ENCODE assay signal across 8 mouse cellular contexts in genomic region chr17:68158172-68158651, GRCm38 (mm10).
DNase-seq lines count a peak whose midpoint lies in the region; ATAC-seq and TF ChIP-seq lines count a peak whose summit lies in the region.

No protein-coding gene starts in this region.

- no peak overlapping the region for H3K27ac ChIP-seq in kidney, adult 2 months (ENCODE audit: insufficient read depth, low read depth, low read length)
- peak overlapping the region; percentile 62 for H3K27ac ChIP-seq in forebrain, embryonic 15.5 days (replicated peaks)
- peak overlapping the region; percentile 74 for H3K27ac ChIP-seq in intestine, embryonic 15.5 days
- H3K27ac ChIP-seq in liver, embryonic 11.5 days (ENCODE audit: low read depth, low read length) = no peak overlapping the region

- no peak overlapping the region for H3K4me3 ChIP-seq in kidney, adult 2 months (ENCODE audit: insufficient read depth, low read depth, low read length)
- H3K4me3 ChIP-seq in forebrain, embryonic 15.5 days = no peak overlapping the region
- H3K4me3 ChIP-seq in intestine, embryonic 15.5 days (replicated peaks) = no peak overlapping the region
- no peak overlapping the region for H3K4me3 ChIP-seq in liver, embryonic 11.5 days (ENCODE audit: low read depth, low read length)

- TF ChIP-seq POLR2A in kidney, adult 2 months (IDR thresholded peaks at IDR 0.05; ENCODE audit: low read depth, low read length) = no peak

- peak; percentile 34 to 55 for DNase-seq in kidney, postnatal 4 days
- DNase-seq in kidney, adult 2 months = no peak
- peak; percentile 43 for DNase-seq in skeletal muscle tissue, adult 2 months (ENCODE audit: low read depth, low spot score)
- no peak for DNase-seq in liver, embryonic 11.5 days (ENCODE audit: low spot score)
- no peak for DNase-seq in left cerebral cortex, postnatal 36 days (ENCODE audit: low spot score in 2 of 2)
- no peak for DNase-seq in thymus, postnatal 36 days

- H3K4me2 ChIP-seq in forebrain, embryonic 15.5 days (replicated peaks) = no peak overlapping the region; the same call in 1 of the 2 replicates
- H3K4me2 ChIP-seq in intestine, embryonic 15.5 days (replicated peaks) = no peak overlapping the region
- H3K4me2 ChIP-seq in liver, embryonic 11.5 days = no peak overlapping the region

- H3K4me1 ChIP-seq in kidney, adult 2 months (ENCODE audit: control insufficient read depth, insufficient read depth, low read length) = no peaks in the 10 kb centered on the region
- H3K4me1 ChIP-seq in forebrain, embryonic 15.5 days = peaks cover 12% of the 10 kb centered on the region
- peaks cover 7% of the 10 kb centered on the region; the same call in 1 of the 2 replicates for H3K4me1 ChIP-seq in intestine, embryonic 15.5 days (replicated peaks)
- no peaks in the 10 kb centered on the region for H3K4me1 ChIP-seq in liver, embryonic 11.5 days (replicated peaks; ENCODE audit: control insufficient read depth, insufficient read depth, low read length)

- no peak for TF ChIP-seq CTCF in kidney, adult 2 months (conservative IDR thresholded peaks at IDR 0.05; ENCODE audit: insufficient read depth, insufficient read length, low read depth, low read length)

- ATAC-seq in forebrain, embryonic 15.5 days (replicated peaks) = peak; percentile 90
- peak; percentile 84 for ATAC-seq in intestine, embryonic 15.5 days
- ATAC-seq in liver, embryonic 11.5 days (replicated peaks; ENCODE audit: low FRiP score) = no peak

- no peaks in the 10 kb centered on the region for H3K36me3 ChIP-seq in kidney, adult 2 months (ENCODE audit: control insufficient read depth, insufficient read depth, low read length)
- no peaks in the 10 kb centered on the region for H3K36me3 ChIP-seq in forebrain, embryonic 15.5 days
- H3K36me3 ChIP-seq in intestine, embryonic 15.5 days = no peaks in the 10 kb centered on the region
- no peaks in the 10 kb centered on the region for H3K36me3 ChIP-seq in liver, embryonic 11.5 days (ENCODE audit: control insufficient read depth, insufficient read depth, low read length)

- intact Hi-C loops in left cerebral cortex, postnatal 36 days (cut with DNase I) = no loop called here

- no peak overlapping the region; the same call in 1 of the 2 replicates for H3K9ac ChIP-seq in forebrain, embryonic 15.5 days (replicated peaks)
- H3K9ac ChIP-seq in intestine, embryonic 15.5 days = no peak overlapping the region
- H3K9ac ChIP-seq in liver, embryonic 11.5 days (ENCODE audit: low read depth, low read length) = no peak overlapping the region

- WGBS in kidney, adult 2 months = 42% methylated on average over 13 of the region's 13 CpGs
- 9% methylated on average over 13 of the region's 13 CpGs for WGBS in forebrain, embryonic 15.5 days
- 47% methylated on average over 13 of the region's 13 CpGs for WGBS in intestine, embryonic 15.5 days
- 70% methylated on average over 13 of the region's 13 CpGs for WGBS in liver, embryonic 11.5 days

- no peaks in the 10 kb centered on the region for H3K27me3 ChIP-seq in kidney, adult 2 months (replicated peaks; ENCODE audit: control insufficient read depth, insufficient read depth, low read length)
- no peaks in the 10 kb centered on the region for H3K27me3 ChIP-seq in forebrain, embryonic 15.5 days
- no peaks in the 10 kb centered on the region for H3K27me3 ChIP-seq in intestine, embryonic 15.5 days (replicated peaks)
- H3K27me3 ChIP-seq in liver, embryonic 11.5 days (replicated peaks; ENCODE audit: control insufficient read depth, insufficient read depth, low read length) = no peaks in the 10 kb centered on the region

- no peaks in the 10 kb centered on the region for H3K9me3 ChIP-seq in forebrain, embryonic 15.5 days
- no peaks in the 10 kb centered on the region for H3K9me3 ChIP-seq in intestine, embryonic 15.5 days
- no peaks in the 10 kb centered on the region for H3K9me3 ChIP-seq in liver, embryonic 11.5 days (ENCODE audit: control insufficient read depth, low read length)

Comparison
In these comparisons a context has a peak if more than half of its experiments do, and no peak if none do; other contexts are left out.
1. DNase-seq: peak in kidney, postnatal 4 days (2 of 2) and skeletal muscle tissue, adult 2 months (single experiment); none in kidney, adult 2 months (single experiment), liver, embryonic 11.5 days (single experiment), left cerebral cortex, postnatal 36 days (0 of 2) and thymus, postnatal 36 days (0 of 2).
2. H3K27ac ChIP-seq: peak in forebrain, embryonic 15.5 days (single experiment) and intestine, embryonic 15.5 days (single experiment); none in kidney, adult 2 months (single experiment) and liver, embryonic 11.5 days (single experiment).